Mouse (Mus musculus) splenic B cell, adult 2 months (primary cell): ENCODE measurements at regions not wholly inside any gene's neighbourhood (a gene's known extent, or its start where the extent isn't known, plus 50 kb on each side); places are given as distances from the start of the nearest gene placed in this dataset.

Experiments
- DNase-seq: peaks from one replicate; pipeline ENCODE4 v3.0.0-alpha.2; 2011; ENCODE audit warnings: low read depth, low spot score
- H3K27me3 ChIP-seq: 2 replicates; pipeline ENCODE4 v1.6.1; 2012; ENCODE audit warnings: mild to moderate bottlenecking, low read length, moderate library complexity, mixed read lengths; ENCODE audit not compliant: control insufficient read depth, poor library complexity, insufficient read depth, severe bottlenecking
- H3K36me3 ChIP-seq: 2 replicates; pipeline ENCODE4 v1.6.1; 2012; ENCODE audit warnings: mild to moderate bottlenecking, low read length, moderate library complexity, mixed read lengths; ENCODE audit not compliant: control insufficient read depth, poor library complexity, insufficient read depth, severe bottlenecking

DNA sequence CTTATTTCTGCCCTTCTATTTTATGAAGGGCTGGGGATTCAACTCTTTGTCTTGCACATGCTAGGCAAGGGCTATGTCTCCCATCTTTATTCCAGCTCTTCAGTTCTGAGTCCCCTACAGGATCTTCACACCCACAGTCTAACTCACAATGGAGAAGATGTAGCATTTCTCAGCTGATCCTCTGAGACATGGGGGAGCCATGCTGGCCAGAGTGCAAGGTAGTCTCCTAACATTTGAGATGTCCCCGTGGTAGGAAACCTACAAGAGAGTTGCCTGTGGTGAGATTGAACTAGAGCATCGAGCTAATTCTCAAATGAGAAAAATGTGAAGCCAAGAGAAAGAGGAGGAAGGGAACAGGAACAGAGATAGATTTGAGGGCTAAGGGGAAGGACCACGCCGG, 83.3 kb upstream of the Pabpc6 start:
- no peak for DNase-seq
- Histone ChIP-seq H3K36me3 (no peaks in the 10 kb centered on the region), H3K27me3 (no peaks in the 10 kb centered on the region)

DNA sequence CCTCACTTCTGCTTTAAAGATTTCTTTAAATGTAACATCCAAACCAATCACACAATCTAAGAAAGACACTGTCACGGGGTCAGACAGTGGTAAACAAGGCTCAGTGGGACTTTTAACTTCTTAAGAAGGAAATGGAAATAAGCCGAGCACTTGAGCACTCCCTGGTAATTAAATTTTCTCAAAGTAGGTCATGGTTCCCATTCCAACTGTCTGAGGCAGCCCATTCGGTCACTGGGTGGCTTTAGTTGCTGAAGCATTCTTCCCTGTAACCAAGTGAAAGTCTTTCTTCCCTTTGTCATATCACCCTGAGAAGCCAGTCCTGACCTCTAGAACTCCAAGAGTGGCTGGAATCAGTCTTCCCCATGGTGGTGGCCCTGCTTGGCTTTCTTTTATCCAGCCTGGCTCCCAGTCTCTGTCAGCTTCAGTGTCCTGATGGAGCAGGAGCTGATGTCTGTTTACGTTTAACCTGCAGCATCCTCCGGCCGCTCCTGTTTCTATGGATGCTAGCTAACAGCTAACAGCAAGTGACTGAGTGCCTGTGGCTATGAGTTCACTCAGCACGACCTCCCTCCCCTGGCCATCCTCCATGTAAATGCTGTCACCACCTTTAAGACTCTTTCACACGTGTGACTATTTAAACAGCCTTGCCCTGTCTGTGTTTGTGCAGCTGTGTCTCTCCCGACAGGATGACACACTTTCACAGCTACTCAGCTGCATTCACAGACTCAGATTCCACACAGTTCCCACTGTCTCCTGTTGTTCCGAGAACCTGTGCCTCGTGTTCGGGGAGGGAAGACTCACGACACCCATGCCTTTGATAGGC, 82.0 kb upstream of the Pabpc6 start:
- H3K36me3 ChIP-seq = no peaks in the 10 kb centered on the region
- no peak for DNase-seq
- no peaks in the 10 kb centered on the region for H3K27me3 ChIP-seq

DNA sequence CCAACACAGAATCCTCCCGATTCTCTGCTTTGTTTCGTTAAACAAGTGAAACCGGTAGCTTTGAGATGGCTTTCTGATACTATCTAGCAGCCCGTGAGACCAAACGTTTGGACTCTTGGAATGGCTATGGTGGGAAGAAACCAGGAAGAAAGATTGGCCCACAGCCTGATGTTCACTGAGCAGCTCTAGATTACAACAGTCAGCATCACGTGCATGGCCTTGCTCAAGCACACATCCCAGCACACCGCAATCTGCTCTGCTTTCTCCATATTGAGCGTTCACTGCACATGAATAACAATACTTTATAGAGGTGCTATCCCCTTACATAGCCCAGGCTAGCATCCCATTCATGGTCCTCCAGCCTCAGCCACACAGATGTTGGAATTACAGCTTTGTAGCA, 80.5 kb upstream of the Pabpc6 start:
- Histone ChIP-seq H3K36me3 (no peaks in the 10 kb centered on the region), H3K27me3 (no peaks in the 10 kb centered on the region)
- no peak for DNase-seq

DNA sequence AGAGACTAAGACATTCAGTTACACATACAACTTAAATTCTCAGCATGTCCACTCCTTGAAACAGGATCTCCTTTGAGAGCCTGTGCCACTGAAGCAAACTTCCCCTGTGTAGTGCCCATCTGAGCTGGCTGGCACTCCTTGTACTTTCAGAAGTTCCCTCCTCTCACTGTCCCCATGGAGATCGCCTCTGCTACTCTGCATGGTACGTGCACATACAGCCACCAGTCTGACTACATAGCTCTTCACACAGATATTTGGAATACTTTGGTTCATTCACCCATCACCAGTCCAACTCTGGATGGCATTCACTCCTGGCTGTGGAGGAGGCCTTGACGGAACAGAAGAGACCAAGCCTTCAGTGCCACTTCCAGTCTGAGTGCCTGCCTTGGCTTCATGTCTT, 79.8 kb upstream of the Pabpc6 start:
- no peak for DNase-seq

DNA sequence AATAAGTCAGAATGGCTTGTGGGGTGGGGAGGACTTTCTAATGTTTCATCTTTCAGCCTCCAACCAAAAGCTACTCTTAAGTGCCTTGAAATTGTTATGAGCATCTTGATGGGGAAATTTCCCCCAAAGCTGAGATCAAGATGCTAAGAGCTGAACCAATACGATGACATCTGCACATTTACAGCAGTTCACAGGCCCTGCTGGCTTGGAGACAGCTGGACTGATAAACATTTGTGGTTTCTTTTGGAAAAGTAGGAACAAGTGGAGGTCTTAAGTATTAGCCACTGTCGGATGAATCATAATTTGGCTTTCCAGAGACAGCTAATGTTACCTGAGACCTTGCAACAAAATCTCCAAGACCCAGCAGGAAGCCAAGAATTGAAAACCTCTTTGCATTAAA, 78.4 kb upstream of the Pabpc6 start:
- Histone ChIP-seq H3K27me3 (no peaks in the 10 kb centered on the region), H3K36me3 (no peaks in the 10 kb centered on the region)
- no peak for DNase-seq

More for the DNA sequence above, 79.8 kb upstream of the Pabpc6 start:
- no peaks in the 10 kb centered on the region for H3K36me3 ChIP-seq
- H3K27me3 ChIP-seq = no peaks in the 10 kb centered on the region

DNA sequence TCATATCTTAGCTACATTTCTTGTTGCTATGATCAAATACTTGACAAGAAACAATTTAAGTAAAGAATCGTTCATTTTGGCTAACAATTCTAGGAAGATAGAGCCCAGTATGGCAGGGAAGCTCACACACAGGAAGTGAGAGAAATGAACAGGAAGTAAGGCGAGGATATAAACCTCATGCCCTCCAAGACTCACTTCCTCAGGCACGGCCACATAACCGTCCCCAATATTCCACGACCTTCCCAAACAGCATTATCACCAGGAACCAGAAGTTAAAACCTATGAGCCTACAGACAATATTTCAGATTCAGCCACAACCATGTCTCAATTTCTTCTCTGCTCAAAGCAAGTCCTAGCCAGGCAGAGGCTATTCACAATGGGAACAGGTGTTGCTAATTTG, 73.8 kb upstream of the Pabpc6 start:
- Histone ChIP-seq H3K36me3 (no peaks in the 10 kb centered on the region), H3K27me3 (no peaks in the 10 kb centered on the region)
- no peak for DNase-seq

DNA sequence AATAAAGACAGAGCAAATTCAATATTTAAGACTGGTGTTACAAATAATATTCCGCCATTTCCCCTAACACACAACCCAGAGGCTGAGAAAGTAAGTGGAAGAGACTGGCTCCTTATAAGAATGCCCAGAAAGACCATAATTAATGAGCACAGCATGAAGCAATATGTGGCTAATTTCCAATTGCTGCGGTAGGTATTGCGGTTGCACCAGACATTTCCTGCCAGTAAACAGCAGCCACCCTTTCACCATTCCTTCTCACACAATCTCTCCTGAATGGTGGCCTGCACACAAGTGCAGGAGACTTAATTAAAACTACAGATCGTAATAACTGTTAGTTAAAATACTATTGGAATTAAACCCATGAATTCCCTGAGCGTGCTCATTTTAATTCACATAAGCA, 71.8 kb upstream of the Pabpc6 start:
- H3K27me3 ChIP-seq = no peaks in the 10 kb centered on the region
- no peaks in the 10 kb centered on the region for H3K36me3 ChIP-seq
- DNase-seq = no peak

DNA sequence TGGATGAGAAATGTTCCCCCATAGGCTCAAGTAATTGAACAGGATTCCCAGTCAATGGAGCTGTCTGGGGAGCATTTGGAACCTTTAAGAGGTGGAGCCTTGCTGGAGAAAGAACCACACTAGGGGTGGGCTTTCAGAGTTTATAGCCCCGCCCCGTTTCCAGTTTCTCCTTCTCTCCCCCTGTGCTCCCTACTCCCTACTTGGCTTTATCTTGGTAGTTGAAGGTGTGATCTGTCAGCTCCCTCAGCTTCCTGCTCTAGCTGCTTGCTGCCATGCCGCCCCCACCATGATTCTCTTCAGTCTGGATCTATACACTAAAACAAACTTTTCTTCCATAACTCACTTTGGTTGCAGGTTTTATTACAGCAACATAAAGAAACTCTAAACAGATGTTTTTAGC, 59.5 kb upstream of the Pabpc6 start:
- Histone ChIP-seq H3K36me3 (no peaks in the 10 kb centered on the region), H3K27me3 (no peaks in the 10 kb centered on the region)
- DNase-seq = no peak

DNA sequence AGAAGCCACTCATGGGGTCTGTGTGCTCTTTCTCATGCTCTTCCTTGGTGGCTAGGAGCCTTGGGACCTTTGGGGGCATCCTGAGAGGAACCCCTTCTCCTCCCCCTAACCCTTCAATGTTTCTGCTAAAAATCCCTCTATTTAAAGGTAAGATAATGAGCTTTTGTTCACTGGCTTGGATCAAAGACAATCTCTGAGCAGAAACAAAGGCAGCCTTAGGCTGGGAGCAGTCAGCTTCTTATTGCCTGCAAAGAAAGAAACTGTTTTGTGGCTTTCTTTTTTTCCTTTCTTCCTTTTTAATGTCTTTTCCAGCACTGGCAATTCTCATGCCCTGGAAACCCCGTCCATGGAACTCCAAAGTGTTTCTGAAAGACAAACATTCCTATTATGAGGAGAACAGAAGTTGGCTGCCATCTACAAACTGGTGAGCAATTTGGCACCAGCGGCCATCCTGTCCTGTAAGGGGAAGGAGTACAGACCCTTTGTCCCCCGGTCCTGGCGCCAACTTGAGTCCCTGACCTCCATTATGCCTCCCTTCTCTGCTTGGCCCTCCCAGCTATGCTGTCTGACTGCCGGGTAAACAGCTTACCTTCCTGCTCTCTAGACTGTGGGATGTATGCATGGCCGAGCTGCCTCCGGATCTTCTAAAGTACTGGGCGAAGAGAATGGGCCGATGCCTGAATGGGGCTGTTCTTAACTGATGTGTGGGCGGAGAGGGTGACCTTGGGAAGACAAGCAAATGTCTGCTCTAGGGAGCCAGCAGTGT, 56.4 kb upstream of the Pabpc6 start:
- H3K27me3 ChIP-seq = no peaks in the 10 kb centered on the region
- H3K36me3 ChIP-seq = no peaks in the 10 kb centered on the region
- no peak for DNase-seq

DNA sequence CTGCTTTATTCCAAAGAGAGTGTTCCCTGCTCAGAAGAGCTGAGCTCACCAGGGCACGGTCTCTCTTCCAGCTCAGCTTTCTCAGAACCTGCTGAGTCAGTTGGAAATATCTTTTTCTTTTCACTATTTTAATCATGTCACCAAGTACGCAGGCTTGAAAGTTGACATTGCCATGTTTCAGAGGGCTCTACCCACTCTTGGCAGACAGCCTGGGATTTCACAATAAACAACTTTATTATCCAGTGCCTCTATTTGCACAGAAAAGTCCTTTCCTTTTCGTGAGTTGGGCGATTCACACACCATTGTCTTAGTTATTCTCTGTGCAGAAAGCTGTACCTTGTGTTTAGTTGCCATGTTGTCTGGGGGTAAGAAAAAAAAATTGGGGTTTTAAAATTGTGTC, 54.0 kb upstream of the Pabpc6 start:
- DNase-seq = no peak
- Histone ChIP-seq H3K36me3 (no peaks in the 10 kb centered on the region), H3K27me3 (no peaks in the 10 kb centered on the region)

DNA sequence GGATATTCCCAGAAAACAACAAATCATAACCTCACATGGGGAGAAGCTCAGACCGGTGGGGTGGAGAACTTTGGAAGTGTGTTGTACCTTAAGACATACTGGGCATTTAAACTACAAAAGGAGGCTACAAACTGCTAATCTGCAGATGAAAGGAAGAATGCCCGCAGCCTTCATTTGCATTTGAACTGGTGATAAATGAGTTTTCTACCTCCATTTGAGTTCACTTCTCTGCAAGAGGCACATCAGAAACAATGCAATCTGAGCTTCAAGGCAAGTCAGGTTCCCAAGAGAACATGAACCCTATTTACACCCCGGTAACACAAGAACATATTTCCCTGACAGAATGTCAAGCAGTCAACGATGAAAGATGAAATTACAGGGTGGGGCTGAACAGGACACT, 53.2 kb upstream of the Pabpc6 start:
- H3K27me3 ChIP-seq = no peaks in the 10 kb centered on the region
- no peaks in the 10 kb centered on the region for H3K36me3 ChIP-seq

More for the DNA sequence above, 53.2 kb upstream of the Pabpc6 start:
- DNase-seq = no peak
